ENCODE assay signal across 11 mouse cellular contexts in genomic region chrX:144301476-144301875, GRCm38 (mm10). TPM values are rescaled to one million over a fixed set of nuclear protein-coding genes. Genes with fewer than 3 reads are reported as not detected.
A peak's percentile ranks its signal among the peaks of the same experiment; 100 is the strongest.
DNase-seq lines count a peak whose midpoint lies in the region; ATAC-seq and TF ChIP-seq lines count a peak whose summit lies in the region.
"Had no signal": no experiment of that assay in that cellular context is flagged by ENCODE, and none has a peak within 500 bp of the region (broad histone marks: within the 10 kb centered on the region; RNA-seq: fewer than 3 reads in every experiment).

No protein-coding gene starts in this region.

- WGBS in hindbrain, embryonic 16.5 days, result 43% methylated on average over 2 of the region's 2 CpGs
- WGBS in hindbrain, embryonic 12.5 days, result 73% methylated on average over 2 of the region's 2 CpGs

- no peak overlapping the region for H3K4me2 ChIP-seq in hindbrain, embryonic 16.5 days (ENCODE audit: low read length)
- no peak overlapping the region for H3K4me2 ChIP-seq in hindbrain, embryonic 12.5 days (replicated peaks)
- H3K4me2 ChIP-seq: limb, embryonic 13.5 days had no signal

- intact Hi-C loops in left cerebral cortex, adult 2 months (cut with DNase I), result loop anchor here (2.0 kb wide), 1 partner anchor 221 kb away; no protein-coding TSS in a partner anchor

- no peaks in the 10 kb centered on the region for H3K4me1 ChIP-seq in hindbrain, embryonic 16.5 days (ENCODE audit: control insufficient read depth, insufficient read depth, low read depth, low read length)
- H3K4me1 ChIP-seq in hindbrain, embryonic 12.5 days, result no peaks in the 10 kb centered on the region
- H3K4me1 ChIP-seq: limb, embryonic 13.5 days; megakaryocyte, embryonic 14.5 days had no signal

- H3K27me3 ChIP-seq in hindbrain, embryonic 16.5 days (replicated peaks; ENCODE audit: control insufficient read depth, insufficient read depth, low read length), result no peaks in the 10 kb centered on the region
- H3K27me3 ChIP-seq in hindbrain, embryonic 12.5 days, result no peaks in the 10 kb centered on the region
- H3K27me3 ChIP-seq: limb, embryonic 13.5 days had no signal

- H3K9ac ChIP-seq in hindbrain, embryonic 16.5 days (ENCODE audit: low read depth, low read length), result no peak overlapping the region
- H3K9ac ChIP-seq in hindbrain, embryonic 12.5 days, result no peak overlapping the region
- H3K9ac ChIP-seq: limb, embryonic 13.5 days had no signal

- H3K27ac ChIP-seq in hindbrain, embryonic 16.5 days (ENCODE audit: low read depth, low read length), result no peak overlapping the region
- no peak overlapping the region for H3K27ac ChIP-seq in hindbrain, embryonic 12.5 days
- H3K27ac ChIP-seq in left cerebral cortex, adult 2 months, result no peak overlapping the region
- H3K27ac ChIP-seq: limb, embryonic 13.5 days had no signal

- no peaks in the 10 kb centered on the region for H3K9me3 ChIP-seq in hindbrain, embryonic 16.5 days (ENCODE audit: control insufficient read depth, low read length)
- H3K9me3 ChIP-seq in hindbrain, embryonic 12.5 days (replicated peaks), result no peaks in the 10 kb centered on the region
- H3K9me3 ChIP-seq: limb, embryonic 13.5 days had no signal

- H3K36me3 ChIP-seq in hindbrain, embryonic 16.5 days (ENCODE audit: control insufficient read depth, insufficient read depth, low read length), result no peaks in the 10 kb centered on the region
- H3K36me3 ChIP-seq in hindbrain, embryonic 12.5 days, result no peaks in the 10 kb centered on the region
- H3K36me3 ChIP-seq: limb, embryonic 13.5 days had no signal

- TF ChIP-seq CTCF in left cerebral cortex, adult 2 months (IDR thresholded peaks at IDR 0.05), result peak; percentile 55

- H3K4me3 ChIP-seq in hindbrain, embryonic 16.5 days (ENCODE audit: low read length), result no peak overlapping the region
- no peak overlapping the region for H3K4me3 ChIP-seq in hindbrain, embryonic 12.5 days
- no peak overlapping the region for H3K4me3 ChIP-seq in left cerebral cortex, adult 2 months
- H3K4me3 ChIP-seq: limb, embryonic 13.5 days; megakaryocyte, embryonic 14.5 days had no signal

- peak; percentile 12 to 50 for DNase-seq in cerebellum, postnatal 10 days
- no peak for DNase-seq in cerebellum, adult 11 months
- DNase-seq in left cerebral cortex, adult 2 months (ENCODE audit: extremely low spot score in 1 of 2, low spot score in 2 of 2), result no peak
- no peak for DNase-seq in left cerebral cortex, adult 18-20 months (ENCODE audit: low spot score in 2 of 2)
- DNase-seq in ES-CJ7 (ENCODE audit: low read depth, low spot score), result peak; percentile 27
- no peak for DNase-seq in urinary bladder, postnatal 36 days (ENCODE audit: low spot score in 2 of 2)
- DNase-seq: cerebellum, adult 9-11 months had no signal

- 0 out of 2 replicates have a peak, but pooled peaks have one; percentile 20 for ATAC-seq in hindbrain, embryonic 16.5 days
- no peak for ATAC-seq in hindbrain, embryonic 12.5 days (ENCODE audit: low FRiP score)

RNA-seq across cellular contexts. Expression of gene Alg13, which starts 16.1 kb away (rescaled TPM):
- 11.2 and 13.9 TPM in 2 replicates for polyA plus RNA-seq in hindbrain, embryonic 16.5 days (2015; fragmentation: Nextera tagmentation; extraction: Ambion mirVana)
- polyA plus RNA-seq in hindbrain, embryonic 12.5 days (2016; fragmentation: Nextera tagmentation; extraction: Ambion mirVana), result 17.2 and 21.9 TPM in 2 replicates
- 10 to 100 TPM; 10.9 to 13.8 TPM for total RNA-seq in left cerebral cortex, adult 2 months (2021)
- total RNA-seq in left cerebral cortex, adult 18-20 months (2021), result 10 to 100 TPM in 1 of 2 experiments, 1 to 10 TPM in 1; 9.6 to 13.5 TPM

Comparison
In these comparisons a context has a peak if more than half of its experiments do, and no peak if none do; other contexts are left out.
1. DNase-seq: peak in cerebellum, postnatal 10 days (2 of 2) and ES-CJ7 (single experiment); none in cerebellum, adult 11 months (single experiment), left cerebral cortex, adult 2 months (0 of 2), left cerebral cortex, adult 18-20 months (0 of 2) and urinary bladder, postnatal 36 days (0 of 2).